Mouse (Mus musculus): ENCODE data around the gene Tcf7l1.

Gene Tcf7l1

GRCm38 (mm10) chr6:72619734-72620532, 169.1 kb downstream of the Tcf7l1 start:
- peak; percentile 61 for DNase-seq

- DNase-seq: peak; percentile 94
These were observed 172.3 kb downstream of the Tcf7l1 start, which contains the start of gene Tgoln1 for GRCm38 (mm10) chr6:72616643-72617288. Tgoln1 (minus strand) TSS chr6:72617000.

- DNase-seq: no peak
These were observed 173.3 kb downstream of the Tcf7l1 start for GRCm38 (mm10) chr6:72615561-72616375.

DNA sequence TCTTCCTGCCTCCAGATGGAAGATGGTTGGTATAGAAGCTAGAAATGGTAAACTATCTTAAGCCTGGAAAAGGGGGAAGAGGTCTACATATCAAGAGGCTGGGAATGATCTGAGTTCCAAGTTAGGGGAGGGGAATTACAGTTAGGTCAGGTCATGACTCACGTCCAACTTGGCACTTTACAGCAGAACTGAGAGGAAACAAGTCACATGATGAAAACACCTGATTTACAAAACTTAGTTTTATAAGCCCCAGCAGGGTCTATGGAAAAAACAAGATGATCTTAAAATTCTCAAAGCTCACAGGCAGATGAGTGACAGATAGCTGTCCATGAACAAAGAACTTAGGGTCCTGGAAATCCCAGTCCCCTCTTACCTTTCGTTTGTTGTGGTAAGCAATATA, 173.9 kb downstream of the Tcf7l1 start:
- DNase-seq: no peak

- no peak for DNase-seq
These were observed 178.8 kb downstream of the Tcf7l1 start for GRCm38 (mm10) chr6:72610261-72610660.

DNA sequence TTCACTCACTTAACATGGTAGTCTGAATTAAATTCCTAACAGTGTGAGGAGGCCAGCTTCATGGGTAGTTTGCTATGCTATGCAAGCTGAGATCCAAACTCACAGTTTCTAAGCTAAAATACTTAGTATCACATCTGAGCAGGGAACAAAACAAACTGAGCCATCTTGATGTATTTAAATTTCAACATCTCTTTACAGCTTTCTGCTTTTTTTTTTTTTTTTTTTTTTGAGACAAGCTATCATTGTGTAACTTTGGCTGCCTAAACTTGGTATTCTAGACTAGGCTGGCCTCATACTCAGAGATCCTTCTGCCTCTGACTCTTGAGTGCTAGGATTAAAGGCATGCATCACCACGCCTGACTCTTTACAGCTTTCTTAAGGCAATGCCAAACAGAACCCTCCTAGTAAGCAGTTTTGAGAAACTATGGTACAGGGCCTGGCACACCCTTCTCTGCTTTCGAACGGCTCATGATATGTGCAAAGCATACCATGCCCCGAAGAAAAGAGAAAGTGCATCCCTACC, 180.3 kb downstream of the Tcf7l1 start:
- DNase-seq: no peak

- peak; percentile 86 for DNase-seq
These were observed 181.4 kb downstream of the Tcf7l1 start for GRCm38 (mm10) chr6:72607676-72608075.

GRCm38 (mm10) chr6:72607060-72607459, 182.0 kb downstream of the Tcf7l1 start:
- DNase-seq: peak; percentile 82

DNA sequence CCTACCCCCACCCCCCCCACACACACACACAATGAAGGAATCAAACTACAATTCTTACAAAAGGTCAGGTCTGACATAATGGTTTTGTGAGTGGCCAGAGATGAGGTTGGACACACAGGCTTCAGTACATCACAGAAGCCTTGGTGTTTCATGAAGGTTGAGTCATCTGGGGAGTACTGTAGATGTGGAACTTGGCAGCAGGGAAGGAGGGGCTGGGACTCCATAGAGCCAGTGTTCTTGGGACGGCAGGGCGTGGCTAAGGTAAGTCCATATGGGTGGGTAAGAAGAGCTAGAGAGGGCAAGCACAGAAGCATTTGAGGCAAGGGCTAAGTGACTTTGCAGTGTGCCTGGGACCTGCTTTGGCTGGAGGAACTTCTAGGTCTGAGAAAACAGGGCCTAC, 185.0 kb downstream of the Tcf7l1 start:
- no peak for DNase-seq

DNA sequence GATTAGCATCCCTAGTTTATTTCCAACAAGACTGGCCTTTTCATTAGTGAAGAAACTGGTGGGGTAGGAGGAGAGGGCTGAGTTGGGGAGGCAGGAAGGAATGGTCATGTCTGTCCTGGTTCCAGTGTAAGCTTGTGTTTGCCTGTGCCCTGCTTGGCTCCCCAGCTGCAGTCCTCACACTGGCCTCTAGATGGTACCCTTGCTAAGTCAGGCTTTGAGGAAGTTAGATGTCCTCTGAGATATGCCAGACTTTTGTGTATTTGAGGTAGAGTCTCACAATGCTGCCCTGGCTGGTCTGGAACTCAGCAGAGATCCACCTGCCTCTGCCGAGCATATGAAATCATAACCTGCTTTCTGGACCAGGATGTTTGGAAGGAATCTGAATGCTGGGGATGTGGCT, 187.3 kb downstream of the Tcf7l1 start:
- DNase-seq: peak; percentile 93

DNA sequence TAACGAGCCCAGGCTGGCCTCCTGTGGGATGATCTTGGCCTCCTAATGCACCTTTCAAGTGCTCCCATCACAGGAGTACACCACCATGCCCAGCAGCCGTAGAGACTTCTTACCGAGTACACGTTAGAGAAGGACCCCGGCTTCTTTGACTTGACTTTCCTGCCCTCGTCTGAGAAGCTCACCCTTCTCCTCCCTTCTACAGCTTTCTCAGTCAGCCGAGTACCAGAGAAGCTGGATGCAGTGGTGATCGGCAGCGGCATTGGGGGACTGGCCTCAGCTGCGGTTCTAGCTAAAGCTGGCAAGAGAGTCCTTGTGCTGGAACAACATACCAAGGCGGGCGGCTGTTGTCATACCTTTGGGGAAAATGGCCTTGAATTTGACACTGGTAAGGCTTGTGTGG, 188.3 kb downstream of the Tcf7l1 start:
- no peak for DNase-seq

- DNase-seq: no peak
These were observed 188.8 kb downstream of the Tcf7l1 start for GRCm38 (mm10) chr6:72600216-72600615.

DNA sequence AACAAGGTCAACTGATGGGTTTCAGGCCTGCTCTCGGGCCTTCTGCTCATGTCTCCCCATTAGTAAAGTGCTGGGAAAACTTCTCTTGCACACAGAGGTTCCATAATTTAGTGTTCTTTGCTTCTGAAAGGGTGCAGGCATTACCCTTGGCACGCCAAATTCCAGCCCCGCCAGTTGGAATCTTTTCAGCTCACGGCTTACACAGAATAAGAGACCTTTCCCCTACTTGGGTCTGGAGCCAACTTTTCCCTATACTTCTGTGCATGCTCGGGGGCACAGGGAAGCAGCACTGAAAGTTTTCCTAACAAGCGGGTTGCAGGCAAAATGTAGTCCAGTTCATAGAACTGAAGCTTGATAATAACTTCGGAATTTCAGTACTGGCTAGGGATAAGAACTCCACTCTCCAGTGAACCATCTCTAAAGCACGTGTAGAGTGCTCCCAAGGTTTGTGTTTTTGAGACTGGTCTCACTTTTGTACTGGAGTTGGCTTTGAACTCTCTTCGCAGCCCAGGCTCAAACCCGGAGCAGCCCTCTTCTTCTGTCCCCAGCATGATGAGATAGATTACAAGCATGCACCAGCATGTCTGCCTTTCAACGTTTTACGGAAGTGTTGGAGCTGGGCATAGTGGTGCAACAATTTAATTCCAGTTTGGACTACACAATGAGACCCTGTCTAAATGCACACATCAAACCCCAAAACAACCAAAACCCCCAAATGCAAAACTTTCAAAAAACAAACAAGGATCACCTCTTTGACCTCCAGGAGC, 190.1 kb downstream of the Tcf7l1 start:
- DNase-seq: peak; percentile 78

DNA sequence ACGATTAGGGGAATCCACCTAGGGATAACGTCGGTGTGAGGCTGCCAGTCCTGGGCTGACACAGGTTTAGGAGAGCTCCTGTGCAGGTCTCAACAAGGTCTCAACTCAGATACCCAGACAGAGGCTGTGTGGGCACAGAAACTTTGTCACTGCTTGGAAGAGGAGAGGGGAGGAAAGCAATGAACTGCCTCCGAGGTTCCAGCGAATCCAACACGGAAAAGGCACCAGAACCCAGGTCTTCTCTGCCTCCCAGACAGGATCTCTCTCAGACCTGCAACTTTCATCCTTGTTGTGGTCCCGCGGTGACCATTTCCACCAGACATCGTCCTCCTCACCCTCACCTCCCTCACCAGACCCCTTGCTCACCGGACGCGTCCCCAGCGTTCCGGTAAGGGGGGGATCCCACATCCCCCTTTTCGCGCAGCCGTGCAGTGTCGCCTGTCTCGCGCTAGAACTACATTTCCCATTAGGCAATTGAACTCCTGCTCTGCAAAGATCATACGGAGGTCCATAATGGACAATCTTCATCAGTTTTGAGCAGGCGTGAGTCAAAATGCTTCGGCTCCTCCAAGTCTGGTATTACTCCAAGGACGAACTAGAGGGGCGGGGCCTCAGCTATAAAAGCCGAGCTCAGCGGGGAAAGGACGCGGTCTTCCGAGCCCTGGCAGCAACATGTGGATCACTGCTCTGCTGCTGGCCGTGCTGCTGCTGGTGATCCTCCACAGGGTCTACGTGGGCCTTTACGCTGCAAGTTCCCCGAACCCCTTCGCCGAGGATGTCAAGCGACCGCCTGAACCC, 190.9 kb downstream of the Tcf7l1 start, which contains the start of the genes Elmod3 and Retsat:
Gene Elmod3, minus strand, starts transcription at position 458 of the 798 bp plus-strand sequence.
Gene Retsat, plus strand, starts transcription at position 520 of the 798 bp plus-strand sequence.
- peak; percentile 98 for DNase-seq

GRCm38 (mm10) chr6:72597083-72597874, 191.8 kb downstream of the Tcf7l1 start:
- DNase-seq: peak; percentile 43

DNA sequence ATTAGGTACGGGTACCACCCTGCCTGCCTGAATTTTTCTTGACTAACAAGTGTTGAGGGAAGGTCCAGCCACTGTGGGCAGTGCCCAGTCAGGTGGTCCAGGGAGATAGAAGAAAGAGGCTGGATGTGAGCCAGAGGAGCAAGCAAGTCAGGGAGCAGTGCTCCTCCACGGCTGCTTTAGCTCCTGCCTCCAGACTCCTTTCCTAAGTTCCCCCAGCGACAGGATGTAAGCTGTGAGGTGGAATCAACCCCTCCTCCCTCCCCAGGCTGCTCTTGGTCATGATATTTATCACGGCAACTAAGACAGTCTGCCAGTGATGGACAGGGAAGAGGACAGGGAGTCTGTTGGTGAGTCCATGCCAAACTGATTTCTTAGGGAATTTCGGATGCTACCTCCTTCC, 195.1 kb downstream of the Tcf7l1 start:
- no peak for DNase-seq

GRCm38 (mm10) chr6:72593011-72593803, 195.8 kb downstream of the Tcf7l1 start:
- DNase-seq: no peak

- DNase-seq: no peak
These were observed 198.9 kb downstream of the Tcf7l1 start for GRCm38 (mm10) chr6:72590111-72590510.

- DNase-seq: no peak
These were observed 200.7 kb downstream of the Tcf7l1 start for GRCm38 (mm10) chr6:72588307-72588706.

- DNase-seq: no peak
These were observed 202.4 kb downstream of the Tcf7l1 start for GRCm38 (mm10) chr6:72586701-72587100.

Measured in kidney, adult 9 months (tissue).